Mouse (Mus musculus) Patski (cell line): ENCODE results near the gene Spata6. TPM values are rescaled to one million over a fixed set of nuclear protein-coding genes. Genes with fewer than 3 reads are reported as not detected.

Source experiments
- ATAC-seq: fragments of 100-300 bp; one replicate; pipeline ENCODE4 v1.8.0; 2021
- CTCF ChIA-PET: fragments of 350-600 bp; sonication (Branson Sonifier 250); formaldehyde crosslinking; loops from one replicate; lab custom pipeline; 2022; ENCODE audit warnings: inconsistent platforms; lab: Charles Lee
- POLR2A ChIA-PET: fragments of 350-600 bp; sonication (Branson Sonifier 250); formaldehyde crosslinking; loops from one replicate; lab custom pipeline; 2022; ENCODE audit warnings: antibody characterized with exemption, inconsistent platforms; lab: Charles Lee
- DNase-seq: peaks from one replicate; pipeline ENCODE4 v3.0.0-alpha.2; 2011; ENCODE audit warnings: low read depth, low spot score
- H3K27me3 ChIP-seq: fragments of 371-371 bp; one replicate; pipeline ENCODE4 v1.5.1; 2021
- CTCF ChIP-seq: fragments of 100-300 bp; IDR thresholded peaks from one replicate; pipeline ENCODE4 v1.5.1; 2021
- in situ Hi-C: fragments of 300-500 bp; cut with MboI; formaldehyde crosslinking; loops from 3 replicates; pipeline ENCODE4 v1.11.1; 2018; ENCODE audit warnings: low pct_unique_long_range_greater_than_20kb, mixed read lengths
- polyA plus RNA-seq: library from polyadenylated mRNA; unstranded; gene quantifications from one replicate; pipeline ENCODE4 v1.2.3, GENCODE M21; 2021

The Spata6 gene
- 37.8 TPM for polyA plus RNA-seq

DNA sequence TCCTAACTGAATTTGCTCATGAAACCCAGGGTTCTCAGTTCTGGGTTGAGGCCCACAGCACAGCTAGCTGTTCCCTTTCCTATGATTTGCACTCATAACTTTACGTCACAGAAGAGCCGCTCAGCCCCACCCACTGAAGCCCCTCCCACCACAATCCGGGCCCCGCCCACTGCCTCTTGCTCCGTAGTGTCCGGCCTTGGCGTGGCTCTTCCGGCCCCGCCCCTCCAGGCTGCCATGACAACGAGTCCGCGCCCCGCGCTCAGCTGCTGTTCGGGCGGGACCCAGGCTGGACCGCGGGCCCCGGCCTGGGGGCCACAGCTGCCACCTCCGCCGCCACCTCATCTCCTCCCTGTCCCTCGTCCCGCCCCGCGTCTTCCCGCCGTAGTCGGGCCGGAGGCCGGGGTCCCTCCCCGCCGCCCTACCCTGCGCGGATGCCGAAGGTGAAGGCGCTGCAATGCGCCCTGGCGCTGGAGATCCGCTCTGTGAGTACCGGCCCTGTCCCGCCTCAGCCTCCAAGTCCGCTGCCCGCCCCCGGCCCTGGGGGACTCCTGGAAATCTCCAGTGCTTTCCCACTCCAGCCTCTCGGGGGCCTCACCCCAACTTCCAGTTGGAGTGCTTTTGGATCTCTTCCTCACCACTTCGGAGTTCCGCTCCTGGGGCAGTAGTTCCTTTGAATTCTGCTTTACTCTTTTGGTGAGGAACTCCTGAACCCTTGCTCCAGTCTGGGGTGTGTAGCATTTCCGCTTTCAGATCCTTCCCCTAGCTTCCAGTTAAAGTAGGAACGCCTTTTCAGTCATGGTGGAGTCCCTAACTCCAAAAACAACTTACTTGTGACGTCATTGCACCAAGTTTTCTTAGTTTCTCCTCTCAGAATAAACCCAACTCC, at the start of gene Spata6:
Gene Spata6, plus strand, starts transcription at position 209 of the 886 bp plus-strand sequence.
- H3K27me3 ChIP-seq, result no peaks in the 10 kb centered on the region
- POLR2A ChIA-PET, result no interaction called here
- in situ Hi-C loops, result no loop called here
- DNase-seq (no peak), ATAC-seq (peak; percentile 97)
- CTCF ChIA-PET, result no interaction called here
- TF ChIP-seq CTCF, result no peak

DNA sequence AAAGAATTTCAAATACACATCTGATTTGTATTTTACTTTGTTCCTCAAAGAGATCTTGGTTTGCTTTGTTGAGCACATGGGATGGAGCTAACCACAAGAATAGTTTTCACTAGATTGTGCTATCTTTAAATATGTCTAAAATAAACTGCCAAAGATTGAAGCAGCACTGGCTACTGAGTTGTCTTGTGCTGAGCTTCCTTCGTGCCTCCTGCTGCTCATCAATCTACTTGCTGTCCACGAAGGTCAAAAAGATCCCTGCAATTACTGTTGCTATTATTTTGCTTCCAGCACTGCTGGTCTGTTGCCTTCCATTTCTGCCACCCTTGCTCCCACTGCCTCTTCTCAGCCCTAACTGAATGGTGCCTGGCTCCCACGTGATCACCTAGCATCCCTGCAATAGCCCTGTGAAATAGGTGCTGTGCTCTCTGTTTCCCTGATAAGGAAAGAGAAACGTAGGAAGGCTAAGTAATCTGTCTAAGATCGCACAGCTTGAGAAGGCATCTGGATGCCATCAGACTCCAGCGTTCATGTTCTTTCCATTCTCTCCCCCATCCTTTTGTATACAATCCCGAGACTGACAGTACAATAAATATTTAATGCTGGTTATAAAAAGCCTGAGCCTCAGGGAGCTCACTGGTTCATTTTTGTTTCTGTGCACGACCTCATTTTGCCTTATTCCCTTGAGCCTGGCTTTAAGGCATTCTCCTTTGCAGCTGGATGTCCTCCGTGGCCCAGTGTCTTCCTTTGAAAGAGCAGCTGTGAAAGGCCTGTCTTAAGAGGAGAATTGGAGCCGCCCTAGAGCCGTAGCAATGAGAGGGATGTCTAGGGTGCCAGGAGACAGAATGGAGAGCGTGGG, 49.0 kb upstream of the Spata6 start:
- no peak for ATAC-seq
- no peak for DNase-seq
- ChIA-PET CTCF (interaction anchor here (2.6 kb wide), 1 partner anchor 16 kb away, joined by 15 read pairs; no protein-coding TSS in a partner anchor), POLR2A (no interaction called here)
- H3K27me3 ChIP-seq, result no peaks in the 10 kb centered on the region
- in situ Hi-C loops, result no loop called here
- TF ChIP-seq CTCF, result no peak

DNA sequence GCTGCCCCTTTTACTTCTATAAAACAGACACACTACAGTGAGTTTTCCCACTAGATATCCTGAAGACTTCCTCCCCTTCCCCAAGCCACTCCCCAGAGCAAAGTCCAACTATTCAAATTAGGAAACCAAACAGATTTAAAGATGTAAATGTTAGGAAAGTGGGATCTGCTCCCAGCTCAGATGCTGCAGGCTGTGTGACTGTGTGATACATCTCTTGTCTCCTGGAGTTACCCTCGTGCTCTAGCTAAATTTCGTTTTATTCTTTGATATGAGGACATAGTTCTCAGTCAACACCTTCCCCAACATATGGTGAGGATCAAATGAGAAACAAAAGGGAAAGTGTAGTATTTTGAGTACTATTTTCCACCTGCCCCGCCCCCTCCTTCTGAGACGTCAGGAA, 48.3 kb upstream of the Spata6 start:
- in situ Hi-C loops, result no loop called here

DNA sequence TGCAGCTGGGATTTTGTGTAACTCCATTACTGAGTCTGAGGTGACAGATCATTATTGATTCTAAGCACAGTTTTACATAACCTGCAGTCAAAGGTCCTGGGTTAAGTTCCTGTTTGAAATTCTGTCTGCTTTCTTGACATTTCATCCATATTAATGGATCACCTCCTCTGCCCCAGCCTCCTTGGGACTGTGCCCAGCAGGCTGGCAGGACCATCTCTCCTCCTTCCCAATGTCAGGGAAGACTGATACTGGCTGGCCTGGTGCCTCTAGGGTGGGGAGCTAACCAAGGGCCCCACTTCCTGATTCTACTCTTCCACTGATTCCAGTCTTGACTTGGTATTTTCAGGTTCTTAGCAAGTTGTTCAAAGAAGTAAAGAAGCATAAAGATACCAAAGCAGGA, 45.9 kb upstream of the Spata6 start:
- in situ Hi-C loops, result no loop called here

More for the DNA sequence above, 48.3 kb upstream of the Spata6 start:
- ChIA-PET CTCF (interaction anchor here (2.6 kb wide), 1 partner anchor 16 kb away, joined by 15 read pairs; no protein-coding TSS in a partner anchor), POLR2A (no interaction called here)
- ATAC-seq (no peak), DNase-seq (no peak)
- TF ChIP-seq CTCF, result no peak
- H3K27me3 ChIP-seq, result no peaks in the 10 kb centered on the region

DNA sequence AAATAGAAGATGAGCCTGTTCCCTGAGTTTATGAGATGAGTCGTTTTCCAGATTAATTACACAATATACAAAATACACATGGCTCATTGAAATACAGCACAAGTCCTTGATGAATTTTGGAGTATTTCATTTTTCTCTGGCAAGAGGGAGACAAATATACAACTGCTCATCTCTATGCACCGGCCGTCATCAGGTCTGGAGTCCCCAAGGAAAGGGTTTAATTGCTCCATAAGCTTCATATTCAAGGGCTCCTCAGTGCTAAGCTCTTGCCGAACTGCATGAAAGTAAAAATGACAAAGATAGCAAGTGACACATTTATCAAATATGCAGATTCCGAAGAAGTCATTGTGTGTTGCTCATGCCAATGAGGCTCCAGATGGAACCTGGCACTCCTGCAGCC, 37.9 kb upstream of the Spata6 start:
- ATAC-seq, result no peak
- TF ChIP-seq CTCF, result no peak
- CTCF ChIA-PET, result interaction anchor here (1.6 kb wide), 1 partner anchor 205 kb away, joined by 3 read pairs; no protein-coding TSS in a partner anchor
- POLR2A ChIA-PET, result interaction anchor here (0.6 kb wide), 1 partner anchor 1223 kb away, joined by 3 read pairs; no protein-coding TSS in a partner anchor
- no peaks in the 10 kb centered on the region for H3K27me3 ChIP-seq
- DNase-seq, result no peak
- in situ Hi-C loops, result no loop called here

More for the DNA sequence above, 45.9 kb upstream of the Spata6 start:
- no peak for ATAC-seq
- no peak for DNase-seq
- POLR2A ChIA-PET, result no interaction called here
- H3K27me3 ChIP-seq, result no peaks in the 10 kb centered on the region
- no peak for TF ChIP-seq CTCF
- CTCF ChIA-PET, result interaction anchor here (1.5 kb wide), 1 partner anchor 14 kb away, joined by 4 read pairs; no protein-coding TSS in a partner anchor

DNA sequence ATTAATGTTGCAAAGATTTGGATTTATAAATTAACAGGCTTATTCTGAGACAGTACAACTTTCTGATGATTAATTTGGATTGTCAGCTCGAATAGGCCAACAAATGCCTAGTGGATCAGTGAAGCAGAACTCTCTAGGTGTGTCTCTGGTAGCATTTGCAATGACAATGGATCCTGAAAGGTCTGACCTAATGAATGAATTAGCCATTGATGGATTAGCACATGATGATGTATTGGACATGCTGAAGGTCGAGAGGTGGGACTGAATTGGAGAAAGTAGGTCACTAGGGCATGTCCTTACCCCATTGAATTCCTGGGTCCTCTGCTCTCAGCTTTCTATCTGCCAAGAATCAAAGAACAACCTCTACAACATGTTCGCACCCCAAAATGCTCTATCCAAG, 37.0 kb upstream of the Spata6 start:
- in situ Hi-C loops, result no loop called here

DNA sequence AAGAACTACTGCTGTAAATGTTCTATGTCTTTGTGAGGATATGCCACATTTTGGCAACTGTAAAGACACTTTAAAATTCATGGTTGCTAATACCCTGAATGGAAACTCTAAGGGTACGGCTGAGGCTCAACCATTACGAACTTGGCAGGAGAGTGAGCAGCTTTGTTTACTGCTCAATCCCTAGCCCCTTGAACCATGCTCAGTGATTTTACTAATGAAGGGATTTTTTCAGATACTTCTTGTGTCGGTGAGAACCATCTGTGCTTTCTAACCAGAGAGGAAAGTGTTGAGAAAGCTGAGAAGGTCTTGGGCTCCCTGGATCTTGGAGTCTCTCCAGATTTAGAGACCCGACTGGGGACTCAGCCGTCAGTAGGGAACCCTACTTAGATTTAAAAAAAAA, 35.9 kb upstream of the Spata6 start:
- no peak for TF ChIP-seq CTCF
- no peak for DNase-seq
- no peak for ATAC-seq
- CTCF ChIA-PET, result no interaction called here
- no peaks in the 10 kb centered on the region for H3K27me3 ChIP-seq
- POLR2A ChIA-PET, result no interaction called here
- in situ Hi-C loops, result no loop called here

More for the DNA sequence above, 37.0 kb upstream of the Spata6 start:
- ChIA-PET POLR2A (no interaction called here), CTCF (interaction anchor here (1.6 kb wide), 1 partner anchor 204 kb away, joined by 3 read pairs; no protein-coding TSS in a partner anchor)
- TF ChIP-seq CTCF, result no peak
- no peaks in the 10 kb centered on the region for H3K27me3 ChIP-seq
- DNase-seq (no peak), ATAC-seq (no peak)

DNA sequence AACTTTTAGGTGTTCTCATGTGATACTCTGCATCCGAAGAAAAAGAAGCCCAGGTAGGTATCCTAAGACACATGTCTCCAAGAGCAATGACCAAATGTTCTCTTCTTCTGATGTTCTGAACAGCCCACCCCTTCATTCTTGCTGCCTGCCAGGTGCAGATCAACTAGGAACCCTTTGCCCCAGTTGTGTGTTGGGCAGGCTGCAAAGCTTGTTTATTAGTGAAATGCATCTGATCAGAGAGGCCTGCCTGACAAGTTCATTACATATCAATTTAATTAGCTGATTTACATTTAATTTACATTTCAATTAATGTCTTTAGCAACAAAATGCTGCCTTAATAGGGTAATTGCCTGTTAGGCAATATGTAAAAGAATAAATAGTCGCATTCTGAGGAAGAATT, 33.8 kb upstream of the Spata6 start:
- ChIA-PET POLR2A (no interaction called here), CTCF (interaction anchor here (1.5 to 2.9 kb wide), 3 partner anchors 10 to 15 kb away, joined by 4 to 16 read pairs (median 15); no protein-coding TSS in a partner anchor)
- ATAC-seq (no peak), DNase-seq (no peak)
- no peak for TF ChIP-seq CTCF
- no peaks in the 10 kb centered on the region for H3K27me3 ChIP-seq
- in situ Hi-C loops, result no loop called here

DNA sequence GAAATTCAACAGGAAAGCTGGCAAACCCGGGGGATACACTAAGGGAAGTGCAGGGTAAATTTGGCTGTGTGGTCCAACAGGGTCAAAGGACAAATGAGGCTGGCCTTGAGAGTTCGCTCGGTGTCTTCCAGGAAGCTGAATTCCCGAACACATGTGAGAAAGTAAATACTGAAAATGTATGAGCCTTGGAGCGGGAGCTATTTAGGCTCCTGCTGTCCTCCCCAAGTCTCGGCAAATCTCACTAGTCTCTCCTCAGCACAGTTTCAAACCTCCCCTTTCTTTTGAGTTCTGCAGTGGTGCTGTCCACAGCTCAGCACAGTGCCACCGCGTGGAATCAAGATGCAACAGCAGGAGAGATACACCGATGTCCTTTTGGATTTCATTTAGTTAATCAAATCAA, 32.8 kb upstream of the Spata6 start:
- no peaks in the 10 kb centered on the region for H3K27me3 ChIP-seq
- ChIA-PET CTCF (interaction anchor here (0.7 to 2.9 kb wide), 13 partner anchors 9 to 200 kb away, joined by 3 to 16 read pairs (median 6); no protein-coding TSS in a partner anchor), POLR2A (no interaction called here)
- in situ Hi-C loops, result no loop called here
- TF ChIP-seq CTCF, result peak; percentile 71
- no peak for DNase-seq
- peak; percentile 70 for ATAC-seq

DNA sequence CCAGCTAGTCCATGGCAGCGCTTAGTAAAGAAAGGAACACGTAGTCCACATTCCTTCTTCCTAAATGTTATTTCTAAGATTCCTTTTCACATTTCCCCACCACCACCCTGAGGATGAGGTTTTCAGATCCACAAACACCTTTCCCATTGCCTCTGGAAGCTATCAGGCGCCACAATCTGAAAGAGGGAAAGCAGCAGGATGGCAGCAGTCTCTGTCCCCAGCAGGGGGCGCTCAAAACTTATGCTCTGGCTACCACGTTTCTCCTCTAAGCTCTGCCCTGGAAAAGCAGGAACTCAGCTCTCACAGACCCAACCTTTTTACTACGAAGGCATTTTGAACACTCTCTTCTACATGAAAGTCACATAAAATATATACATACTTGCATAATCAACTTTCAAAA, 32.2 kb upstream of the Spata6 start:
- ChIA-PET POLR2A (no interaction called here), CTCF (interaction anchor here (0.7 to 2.9 kb wide), 15 partner anchors 9 to 199 kb away, joined by 3 to 16 read pairs (median 5); no protein-coding TSS in a partner anchor)
- peak; percentile 94 for ATAC-seq
- H3K27me3 ChIP-seq, result no peaks in the 10 kb centered on the region
- no peak for DNase-seq
- peak; percentile 88 for TF ChIP-seq CTCF
- in situ Hi-C loops, result no loop called here
